1 mouse cellular context compared by ENCODE assay signal in the genomic region with DNA sequence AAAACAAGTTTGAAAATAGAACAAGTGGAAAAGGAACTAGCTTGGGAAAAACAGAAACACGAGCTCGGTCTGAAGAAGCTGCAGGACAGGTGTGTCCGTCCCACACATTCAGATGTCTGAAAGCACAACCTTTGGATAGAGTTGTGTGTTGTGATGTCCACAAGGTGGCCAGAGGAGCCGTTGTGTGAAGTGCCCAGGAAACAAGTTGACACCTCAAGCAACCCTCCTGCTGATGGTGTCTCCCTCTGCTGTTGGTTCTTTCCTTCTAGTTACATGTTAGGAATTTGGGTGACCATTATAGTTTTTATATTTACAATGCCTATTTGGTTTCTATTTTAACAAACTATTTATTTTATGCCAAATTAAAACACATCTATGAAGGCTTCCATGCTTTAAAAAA.
TF ChIP-seq lines count a peak whose summit lies in the region.

No protein-coding gene starts in this region.

TF ChIP-seq in MEL, 35 proteins besides CTCF, POLR2A, EP300 and RAD21 (continued from another document):
- TF ChIP-seq TAL1 (IDR thresholded peaks at IDR 0.05; ENCODE audit: low read length) (no peak), SMC3 (IDR thresholded peaks at IDR 0.05; ENCODE audit: low read depth, low read length) (no peak), ZNF384 (IDR thresholded peaks at IDR 0.05; ENCODE audit: low read depth, low read length) (no peak), BHLHE40 (IDR thresholded peaks at IDR 0.05; ENCODE audit: borderline replicate concordance, low read depth, low read length) (no peak), TCF12 (IDR thresholded peaks at IDR 0.05; ENCODE audit: low read depth, low read length) (no peak), ZC3H11A (IDR thresholded peaks at IDR 0.05; ENCODE audit: low read depth, low read length) (no peak), NELFE (IDR thresholded peaks at IDR 0.05; ENCODE audit: low read depth, low read length) (no peak)
